Mouse (Mus musculus): ENCODE measurements at regions not wholly inside any gene's neighbourhood (a gene's known extent, or its start where the extent isn't known, plus 50 kb on each side); places are given as distances from the start of the nearest gene placed in this dataset.

GRCm38 (mm10) chr12:74474741-74475140 is 158.5 kb upstream of the Gm11042 start:
- TF ChIP-seq CTCF (IDR thresholded peaks at IDR 0.05; ENCODE audit: low read depth, low read length) (no peak), POLR2A (IDR thresholded peaks at IDR 0.05; ENCODE audit: extremely low read depth, insufficient read depth, low read length) (no peak)

All from liver, adult 2 months (tissue).